Mouse (Mus musculus): ENCODE measurements around the gene Lrfn5.

- TF ChIP-seq GATA1 (IDR thresholded peaks at IDR 0.05; ENCODE audit: borderline replicate concordance, low read length), result no peak
- no peak for TF ChIP-seq FLI1 (IDR thresholded peaks at IDR 0.05; ENCODE audit: low read length)
These were observed 662 bp upstream of the Lrfn5 start for GRCm38 (mm10) chr12:61522148-61522828.
